Mouse (Mus musculus) adipose tissue, adult 10 weeks (tissue): ENCODE results near the gene Trpm8. TPM values are rescaled to one million over a fixed set of nuclear protein-coding genes. Genes with fewer than 3 reads are reported as not detected.

ENCODE experiments used
- polyA plus RNA-seq: library from polyadenylated mRNA; stranded (reverse); fragments of 350-450 nt; fragmentation: Illumina TruSeq; extraction: RNeasy Lipid Tissue Mini Kit (QIAGEN cat#74804); gene quantifications from one replicate; pipeline ENCODE4 v1.2.3, GENCODE M21; 2014; ENCODE audit warnings: low read depth, low replicate concordance

Trpm8 gene
- 0.07 TPM for polyA plus RNA-seq

DNA sequence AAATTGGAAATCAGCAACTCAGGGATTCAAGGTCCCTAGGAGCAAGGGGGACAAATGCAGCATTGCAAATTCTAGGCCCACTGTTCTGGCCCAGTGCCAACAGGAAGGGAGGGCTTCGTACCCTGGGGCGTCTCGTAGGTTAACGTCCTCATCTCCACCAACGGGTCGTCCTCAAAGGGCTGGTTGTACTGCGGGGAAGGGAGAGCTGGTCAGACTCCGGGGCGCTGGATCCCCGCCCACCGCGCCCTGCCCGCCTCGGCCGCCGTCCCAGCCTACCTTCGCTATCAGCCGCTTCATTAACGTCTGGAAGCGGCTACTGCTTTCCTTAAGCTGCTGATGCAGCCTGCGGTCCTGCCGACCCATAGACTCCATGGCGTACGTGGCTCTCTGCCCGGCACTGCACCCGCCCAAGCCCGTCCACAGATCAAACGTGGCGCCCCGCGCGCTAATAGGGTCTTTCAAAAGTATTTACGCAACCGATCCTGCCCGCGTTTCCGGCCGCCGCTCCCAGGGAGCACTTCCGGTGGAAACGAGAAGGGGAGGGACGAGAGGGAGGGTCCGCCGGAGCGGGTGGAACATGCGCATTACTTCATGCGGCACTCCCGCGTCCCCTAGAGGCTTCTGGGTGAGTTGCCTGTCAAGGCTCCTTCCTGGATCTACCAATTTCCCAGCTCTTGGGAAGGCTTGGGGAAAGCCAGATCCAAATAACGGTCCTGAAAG lies at the start of gene Trpm8, which contains the start of gene Hjurp:
Trpm8 (plus strand) TSS at position 564 of the 720 bp plus-strand sequence.
Hjurp (minus strand) TSS at position 536 of the 720 bp plus-strand sequence.

DNA sequence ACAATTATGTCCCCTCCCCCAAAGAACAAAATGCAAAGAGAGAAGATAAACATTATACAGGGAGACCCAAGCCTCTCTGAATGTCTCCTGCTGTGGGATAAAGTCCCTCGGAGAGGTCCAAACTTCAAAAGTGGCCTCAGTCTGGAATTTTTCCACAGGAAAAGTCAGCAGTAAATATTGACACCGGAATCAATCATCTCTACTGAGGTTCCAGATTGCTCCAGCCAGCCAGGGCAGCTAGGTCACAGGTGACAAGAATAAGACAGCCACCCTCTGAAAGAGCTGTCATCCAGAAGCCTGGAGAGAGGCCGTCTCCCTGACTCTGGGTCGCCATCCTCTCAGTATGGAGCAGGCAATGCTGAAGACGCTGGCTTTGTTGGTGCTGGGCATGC lies 129.3 kb downstream of the Trpm8 start, which contains the start of gene Spp2:
Spp2 (plus strand) TSS at position 155 of the 392 bp plus-strand sequence.

Other genes starting within 250 kb of the Trpm8 start
- not detected for gene Ugt1a10, start 222.3 kb upstream of the Trpm8 start, polyA plus RNA-seq
- gene Ugt1a9, start 206.9 kb upstream of the Trpm8 start, polyA plus RNA-seq = not detected
- gene Ugt1a8, start 189.8 kb upstream of the Trpm8 start, polyA plus RNA-seq = not detected
- gene Ugt1a7c, start 182.6 kb upstream of the Trpm8 start, polyA plus RNA-seq = 15.9 TPM
- 12.1 TPM for gene Ugt1a6b, start 174.4 kb upstream of the Trpm8 start, polyA plus RNA-seq
- gene Ugt1a6a, start 142.9 kb upstream of the Trpm8 start, polyA plus RNA-seq = 59.3 TPM
- not detected for gene Ugt1a5, start 111.6 kb upstream of the Trpm8 start, polyA plus RNA-seq
- 0.25 TPM for gene Ugt1a2, start 77.1 kb upstream of the Trpm8 start, polyA plus RNA-seq
- 21.6 TPM for gene Dnajb3, start 71.9 kb upstream of the Trpm8 start, polyA plus RNA-seq
- gene Ugt1a1, start 65.7 kb upstream of the Trpm8 start, polyA plus RNA-seq = 0.61 TPM
- gene Mroh2a, start 50.7 kb upstream of the Trpm8 start, polyA plus RNA-seq = 61.5 TPM
- gene Hjurp, start within 50 bp of the Trpm8 start, polyA plus RNA-seq = 74.9 TPM
- gene Spp2, start 129.3 kb downstream of the Trpm8 start, polyA plus RNA-seq = not detected
- 8.1 TPM for gene Glrp1, start 232.4 kb downstream of the Trpm8 start, polyA plus RNA-seq